Mouse (Mus musculus) MEL (cell line): ENCODE results near the gene Fgfr2. TPM values are rescaled to one million over a fixed set of nuclear protein-coding genes. Genes with fewer than 3 reads are reported as not detected.

Experiments used
- DNase-seq: peaks from one replicate; pipeline ENCODE4 v3.0.0; 2011; ENCODE audit warnings: low read depth, low spot score
- H3K27ac ChIP-seq: 2 replicates; pipeline ENCODE4 v1.5.1; 2012; ENCODE audit warnings: low read depth, mild to moderate bottlenecking, control low read depth, low read length, moderate library complexity; ENCODE audit not compliant: control insufficient read depth
- H3K27me3 ChIP-seq, 2 experiments: fragments of 150-350 bp in 1 of 2; sonication (generic) in 1 of 2; 2 replicates each; pipeline ENCODE4 v1.6.1; 2012; ENCODE audit warnings: low read length in 2 of 2, mild to moderate bottlenecking in 2 of 2, improper control_type of control experiment in 1 of 2, moderate library complexity in 1 of 2; ENCODE audit not compliant: insufficient read depth in 2 of 2, control insufficient read depth in 1 of 2
- H3K36me3 ChIP-seq, 2 experiments: 2 replicates each; pipeline ENCODE4 v1.6.1; 2012 to 2014; ENCODE audit warnings: low read length in 2 of 2, improper control_type of control experiment in 1 of 2, inconsistent platforms in 1 of 2, mild to moderate bottlenecking in 1 of 2; ENCODE audit not compliant: insufficient read depth in 2 of 2, control insufficient read depth in 1 of 2
- H3K4me1 ChIP-seq, 2 experiments: fragments of 150-350 bp in 1 of 2; sonication (generic) in 1 of 2; 2 replicates each; pipeline ENCODE4 v1.6.1; 2012; ENCODE audit warnings: low read length in 2 of 2, improper control_type of control experiment in 1 of 2, mild to moderate bottlenecking in 1 of 2; ENCODE audit not compliant: insufficient read depth in 2 of 2, control insufficient read depth in 1 of 2
- H3K4me3 ChIP-seq, 2 experiments: fragments of 150-350 bp in 1 of 2; sonication (generic) in 1 of 2; 2 replicates each; pipeline ENCODE4 v1.5.1; 2012; ENCODE audit warnings: low read depth in 2 of 2, low read length in 2 of 2, mild to moderate bottlenecking in 2 of 2, moderate library complexity in 2 of 2, control low read depth in 1 of 2, improper control_type of control experiment in 1 of 2; ENCODE audit not compliant: control insufficient read depth in 1 of 2, insufficient read depth in 1 of 2
- H3K79me2 ChIP-seq: 2 replicates; pipeline ENCODE4 v1.6.1; 2012; ENCODE audit warnings: mild to moderate bottlenecking, low read length, moderate library complexity; ENCODE audit not compliant: control insufficient read depth, poor library complexity, insufficient read depth
- H3K9ac ChIP-seq: 2 replicates; pipeline ENCODE4 v1.6.1; 2012; ENCODE audit warnings: low read depth, mild to moderate bottlenecking, control low read depth, low read length, moderate library complexity; ENCODE audit not compliant: control insufficient read depth, poor library complexity, severe bottlenecking
- H3K9me3 ChIP-seq: fragments of 150-350 bp; sonication (generic); replicated peaks from 2 replicates; pipeline ENCODE4 v1.6.1; 2012; ENCODE audit warnings: mild to moderate bottlenecking, low read length, improper control_type of control experiment, moderate library complexity; ENCODE audit not compliant: insufficient read depth
- CHD2 ChIP-seq: IDR thresholded peaks from 2 replicates; pipeline ENCODE4 v1.6.1; 2011; ENCODE audit warnings: low read length, improper control_type of control experiment
- CTCF ChIP-seq, 3 experiments: IDR thresholded peaks in 2 of 3; conservative IDR thresholded peaks in 1 of 3; 2 replicates each; pipeline ENCODE4 v1.5.1; 2011 to 2012; ENCODE audit warnings: low read length in 3 of 3, low read depth in 2 of 3, mild to moderate bottlenecking in 2 of 3, improper control_type of control experiment in 1 of 3, inconsistent platforms in 1 of 3, mixed read lengths in 1 of 3, moderate library complexity in 1 of 3; ENCODE audit not compliant: control insufficient read depth in 1 of 3, insufficient read depth in 1 of 3, poor library complexity in 1 of 3, severe bottlenecking in 1 of 3
- E2F4 ChIP-seq: IDR thresholded peaks from 2 replicates; pipeline ENCODE4 v1.6.1; 2011; ENCODE audit warnings: low read depth, low read length, improper control_type of control experiment, borderline replicate concordance
- ELF1 ChIP-seq: IDR thresholded peaks from 2 replicates; pipeline ENCODE4 v1.6.1; 2014; ENCODE audit warnings: low read depth, mild to moderate bottlenecking, inconsistent platforms, low read length, improper control_type of control experiment, moderate library complexity
- EP300 ChIP-seq, 2 experiments: IDR thresholded peaks; 2 replicates each; pipeline ENCODE4 v1.6.1; 2011; ENCODE audit warnings: improper control_type of control experiment in 2 of 2, low read length in 2 of 2, low read depth in 1 of 2, mild to moderate bottlenecking in 1 of 2
- ETS1 ChIP-seq: IDR thresholded peaks from 2 replicates; pipeline ENCODE4 v1.6.1; 2012; ENCODE audit warnings: low read depth, mild to moderate bottlenecking, inconsistent platforms, low read length, improper control_type of control experiment, moderate library complexity
- HCFC1 ChIP-seq: IDR thresholded peaks from 2 replicates; pipeline ENCODE4 v1.6.1; 2012; ENCODE audit warnings: low read depth, mild to moderate bottlenecking, inconsistent platforms, low read length, improper control_type of control experiment, moderate library complexity
- JUND ChIP-seq: IDR thresholded peaks from 2 replicates; pipeline ENCODE4 v1.6.1; 2011; ENCODE audit warnings: low read depth, mild to moderate bottlenecking, improper control_type of control experiment, low read length
- MAFK ChIP-seq: IDR thresholded peaks from 2 replicates; pipeline ENCODE4 v1.6.1; 2011; ENCODE audit warnings: low read depth, mild to moderate bottlenecking, low read length, improper control_type of control experiment, borderline replicate concordance
- MAX ChIP-seq: IDR thresholded peaks from 2 replicates; pipeline ENCODE4 v1.6.1; 2011; ENCODE audit warnings: low read length, improper control_type of control experiment
- MAZ ChIP-seq: IDR thresholded peaks from 2 replicates; pipeline ENCODE4 v1.6.1; 2012; ENCODE audit warnings: low read depth, mild to moderate bottlenecking, inconsistent platforms, low read length, improper control_type of control experiment
- MYB ChIP-seq: IDR thresholded peaks from 2 replicates; pipeline ENCODE4 v1.6.1; 2011; ENCODE audit warnings: mild to moderate bottlenecking, low read depth, low read length, improper control_type of control experiment
- NRF1 ChIP-seq: IDR thresholded peaks from 2 replicates; pipeline ENCODE4 v1.6.1; 2014; ENCODE audit warnings: low read depth, mild to moderate bottlenecking, inconsistent platforms, low read length, improper control_type of control experiment, moderate library complexity; ENCODE audit not compliant: poor library complexity, insufficient read depth, severe bottlenecking
- RAD21 ChIP-seq: IDR thresholded peaks from 2 replicates; pipeline ENCODE4 v1.6.1; 2011; ENCODE audit warnings: mild to moderate bottlenecking, low read depth, low read length, improper control_type of control experiment
- SMC3 ChIP-seq: IDR thresholded peaks from 2 replicates; pipeline ENCODE4 v1.6.1; 2011; ENCODE audit warnings: low read depth, low read length, improper control_type of control experiment
- TAL1 ChIP-seq: IDR thresholded peaks from 2 replicates; pipeline ENCODE4 v1.6.1; 2012; ENCODE audit warnings: mild to moderate bottlenecking, inconsistent platforms, low read length, moderate library complexity, mixed read lengths
- TCF12 ChIP-seq: IDR thresholded peaks from 2 replicates; pipeline ENCODE4 v1.6.1; 2014; ENCODE audit warnings: low read depth, mild to moderate bottlenecking, inconsistent platforms, low read length, improper control_type of control experiment, moderate library complexity
- UBTF ChIP-seq: IDR thresholded peaks from 2 replicates; pipeline ENCODE4 v1.6.1; 2012; ENCODE audit warnings: low read depth, mild to moderate bottlenecking, inconsistent platforms, low read length, improper control_type of control experiment, moderate library complexity, borderline replicate concordance; ENCODE audit not compliant: insufficient read depth
- USF2 ChIP-seq, 2 experiments: IDR thresholded peaks; 2 replicates each; pipeline ENCODE4 v1.6.1; 2011 to 2012; ENCODE audit warnings: improper control_type of control experiment in 2 of 2, low read length in 2 of 2, borderline replicate concordance in 1 of 2, inconsistent platforms in 1 of 2, low read depth in 1 of 2, mild to moderate bottlenecking in 1 of 2; ENCODE audit not compliant: insufficient read depth in 1 of 2
- ZKSCAN1 ChIP-seq: IDR thresholded peaks from 2 replicates; pipeline ENCODE4 v1.6.1; 2012; ENCODE audit warnings: low read depth, mild to moderate bottlenecking, inconsistent platforms, low read length, improper control_type of control experiment, moderate library complexity
- ZMIZ1 ChIP-seq: IDR thresholded peaks from 2 replicates; pipeline ENCODE4 v1.6.1; 2012; ENCODE audit warnings: low read depth, mild to moderate bottlenecking, inconsistent platforms, low read length, improper control_type of control experiment, moderate library complexity
- polyA plus RNA-seq, 2 experiments: library from polyadenylated mRNA; stranded (reverse) in 1 of 2; unstranded in 1 of 2; fragments of >175 nt in 1 of 2; fragments of >200 nt in 1 of 2; gene quantifications; 2 replicates each; pipeline versions ENCODE4 v1.2.1 to v1.2.4; 2012; ENCODE audit warnings: low replicate concordance in 2 of 2, low read depth in 1 of 2; ENCODE audit not compliant: insufficient read length in 2 of 2, insufficient read depth in 1 of 2, missing spikeins in 1 of 2
- total RNA-seq: library from RNA; depleted of rRNA; stranded (reverse); fragments of 300-350 nt; gene quantifications from 2 replicates; pipeline ENCODE4 v1.2.3, GENCODE M21; 2012

The Fgfr2 gene
- total and polyA plus RNA-seq, 3 experiments: not detected

- no peaks in the 10 kb centered on the region for H3K27me3 ChIP-seq
- no peak overlapping the region for H3K4me3 ChIP-seq
- DNase-seq: peak; percentile 26
Observed at GRCm38 (mm10) chr7:132223452-132224141, 899.6 kb downstream of the Fgfr2 start.

GRCm38 (mm10) chr7:132214031-132214430, 909.1 kb downstream of the Fgfr2 start:
- Histone ChIP-seq H3K4me3 (no peak overlapping the region), H3K9ac (no peak overlapping the region), H3K79me2 (no peaks in the 10 kb centered on the region), H3K36me3 (no peaks in the 10 kb centered on the region)
- TF ChIP-seq JUND (no peak), E2F4 (no peak), CHD2 (no peak), TCF12 (no peak), UBTF (no peak), USF2 (IDR thresholded peaks at IDR 0.05; ENCODE audit: borderline replicate concordance in 1 of 2, insufficient read depth in 1 of 2, low read depth in 1 of 2, low read length in 2 of 2) (no peak), EP300 (IDR thresholded peaks at IDR 0.05; ENCODE audit: low read depth in 1 of 2, low read length in 2 of 2) (no peak), HCFC1 (no peak), NRF1 (no peak), MYB (no peak), ELF1 (no peak), ZMIZ1 (no peak), MAFK (no peak), CTCF (IDR thresholded peaks at IDR 0.05 in 2 of 3, conservative IDR thresholded peaks at IDR 0.05 in 1 of 3; ENCODE audit: control insufficient read depth in 1 of 3, insufficient read depth in 1 of 3, low read depth in 2 of 3, low read length in 3 of 3, poor library complexity in 1 of 3, severe bottlenecking in 1 of 3) (no peak), TAL1 (no peak), RAD21 (no peak), SMC3 (no peak)
- TF ChIP-seq, all 39 proteins: peak for 0
- DNase-seq: no peak
- Histone ChIP-seq H3K27ac (no peak overlapping the region), H3K27me3 (peaks cover 0 to 1% of the 10 kb centered on the region in 2 experiments; a peak in 1 of 4 replicates), H3K4me1 (no peaks in the 10 kb centered on the region), H3K9me3 (no peaks in the 10 kb centered on the region)

More at GRCm38 (mm10) chr7:132223452-132224141, 899.6 kb downstream of the Fgfr2 start:
- Histone ChIP-seq H3K9ac (no peak overlapping the region), H3K36me3 (peaks cover 0 to 3% of the 10 kb centered on the region in 2 experiments; a peak in 1 of 4 replicates), H3K27ac (no peak overlapping the region), H3K9me3 (no peaks in the 10 kb centered on the region), H3K79me2 (no peaks in the 10 kb centered on the region), H3K4me1 (peaks cover 0 to 8% of the 10 kb centered on the region in 2 experiments; a peak in 1 of 4 replicates)
- TF ChIP-seq ETS1 (no peak), MYB (no peak), MAZ (no peak), ZKSCAN1 (no peak), ZMIZ1 (no peak), E2F4 (no peak), MAX (no peak), SMC3 (no peak), UBTF (no peak), USF2 (IDR thresholded peaks at IDR 0.05; ENCODE audit: borderline replicate concordance in 1 of 2, insufficient read depth in 1 of 2, low read depth in 1 of 2, low read length in 2 of 2) (no peak)
